Mouse (Mus musculus): ENCODE measurements around the gene Nacc1. TPM values are rescaled to one million over a fixed set of nuclear protein-coding genes. Genes with fewer than 3 reads are reported as not detected.

Gene Nacc1
- polyA plus RNA-seq, 1 experiment from 2014 or later = 13.0 TPM

DNA sequence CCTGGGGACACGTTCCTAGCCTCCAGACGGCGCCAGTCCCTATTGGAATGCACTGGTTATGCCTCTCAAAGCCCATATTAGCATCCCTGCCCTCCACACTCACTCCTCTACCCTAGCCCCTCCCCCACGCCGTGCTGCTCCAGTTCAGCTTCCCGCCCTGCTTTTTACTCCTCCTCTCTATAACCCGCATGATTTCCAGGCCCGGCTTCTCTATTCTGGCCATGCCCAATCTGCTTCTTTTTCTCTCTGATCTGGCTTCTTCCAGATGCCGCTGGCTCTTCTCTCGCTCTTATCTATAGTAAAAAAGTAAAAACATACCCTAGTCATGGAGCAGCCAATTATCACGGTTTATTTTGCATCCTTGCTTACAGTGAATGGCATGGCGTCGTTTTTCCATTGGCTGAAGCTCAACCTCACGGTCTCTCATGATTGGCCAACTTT is 40.2 kb downstream of the Nacc1 start:
- peak overlapping the region; percentile 43 for H3K9ac ChIP-seq (ENCODE audit: low read depth, low read length)
- ATAC-seq = peak; percentile 53; the same call in 1 of the 2 replicates
- H3K4me3 ChIP-seq (ENCODE audit: low read depth, low read length) = peak overlapping the region; percentile 28
- no peaks in the 10 kb centered on the region for H3K9me3 ChIP-seq (replicated peaks; ENCODE audit: control insufficient read depth, low read length, poor library complexity, severe bottlenecking)
- H3K27ac ChIP-seq (ENCODE audit: low read length) = no peak overlapping the region
- WGBS = 2% methylated on average over 14 of the region's 14 CpGs
- H3K36me3 ChIP-seq (ENCODE audit: control insufficient read depth, insufficient read depth, low read length) = no peaks in the 10 kb centered on the region
- peak overlapping the region; percentile 51 for H3K4me2 ChIP-seq (ENCODE audit: low read length)
- peaks cover 5% of the 10 kb centered on the region for H3K4me1 ChIP-seq (ENCODE audit: control insufficient read depth, insufficient read depth, low read length)
- no peaks in the 10 kb centered on the region for H3K27me3 ChIP-seq (ENCODE audit: control insufficient read depth, insufficient read depth, low read depth, low read length)

DNA sequence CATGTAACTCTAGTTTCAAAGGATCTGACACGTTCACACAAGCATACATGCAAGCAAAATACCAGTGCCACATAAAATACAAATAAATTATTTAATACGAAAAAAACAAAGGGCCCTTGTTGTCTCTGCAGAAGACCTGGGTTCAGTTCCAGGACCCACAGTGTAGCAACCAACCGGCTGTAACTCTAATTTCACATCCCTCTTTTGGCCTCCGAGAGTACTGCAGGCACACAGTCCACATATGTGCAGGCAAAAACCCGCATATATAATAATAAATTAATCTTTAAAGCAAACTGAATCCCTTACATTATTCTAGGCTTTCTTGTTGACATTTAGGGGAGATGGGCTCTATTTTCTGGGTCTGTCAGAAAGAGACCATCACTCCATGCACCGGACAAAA is 40.9 kb downstream of the Nacc1 start:
- Histone ChIP-seq H3K9ac (ENCODE audit: low read depth, low read length) (no peak overlapping the region), H3K27ac (ENCODE audit: low read length) (no peak overlapping the region), H3K36me3 (ENCODE audit: control insufficient read depth, insufficient read depth, low read length) (no peaks in the 10 kb centered on the region), H3K9me3 (replicated peaks; ENCODE audit: control insufficient read depth, low read length, poor library complexity, severe bottlenecking) (no peaks in the 10 kb centered on the region), H3K4me3 (ENCODE audit: low read depth, low read length) (no peak overlapping the region), H3K4me1 (ENCODE audit: control insufficient read depth, insufficient read depth, low read length) (peaks cover 5% of the 10 kb centered on the region), H3K4me2 (ENCODE audit: low read length) (peak overlapping the region; percentile 51; the same call in 1 of the 2 replicates), H3K27me3 (ENCODE audit: control insufficient read depth, insufficient read depth, low read depth, low read length) (no peaks in the 10 kb centered on the region)
- no peak for ATAC-seq
- 52% methylated on average over 6 of the region's 6 CpGs for WGBS

DNA sequence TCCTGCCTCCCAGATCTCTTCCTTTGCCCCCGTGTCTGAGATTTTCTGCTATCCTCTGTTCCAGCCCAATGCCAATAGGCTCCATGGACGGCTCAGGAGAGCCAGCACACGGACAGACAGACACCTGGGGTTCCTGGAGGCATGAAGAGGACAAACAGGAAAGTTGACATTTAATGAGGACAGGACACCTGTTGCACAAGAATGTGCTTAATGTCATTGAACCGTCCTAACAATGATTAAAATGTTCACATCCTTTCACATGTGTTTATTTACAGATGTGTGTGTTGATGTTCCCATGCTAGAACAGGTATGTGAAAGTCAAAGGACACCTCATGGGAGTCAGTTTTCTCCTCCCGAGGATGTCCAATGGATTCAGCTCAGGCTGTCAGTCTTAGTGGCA is 44.6 kb downstream of the Nacc1 start:
- no peak overlapping the region for H3K9ac ChIP-seq (ENCODE audit: low read depth, low read length)
- no peak overlapping the region for H3K27ac ChIP-seq (ENCODE audit: low read length)
- ATAC-seq = no peak
- no peak overlapping the region for H3K4me2 ChIP-seq (ENCODE audit: low read length)
- no peaks in the 10 kb centered on the region for H3K36me3 ChIP-seq (ENCODE audit: control insufficient read depth, insufficient read depth, low read length)
- H3K4me1 ChIP-seq (ENCODE audit: control insufficient read depth, insufficient read depth, low read length) = peaks cover 11% of the 10 kb centered on the region
- H3K9me3 ChIP-seq (replicated peaks; ENCODE audit: control insufficient read depth, low read length, poor library complexity, severe bottlenecking) = no peaks in the 10 kb centered on the region
- 74% methylated on average over 5 of the region's 5 CpGs for WGBS
- no peak overlapping the region for H3K4me3 ChIP-seq (ENCODE audit: low read depth, low read length)
- H3K27me3 ChIP-seq (ENCODE audit: control insufficient read depth, insufficient read depth, low read depth, low read length) = no peaks in the 10 kb centered on the region

DNA sequence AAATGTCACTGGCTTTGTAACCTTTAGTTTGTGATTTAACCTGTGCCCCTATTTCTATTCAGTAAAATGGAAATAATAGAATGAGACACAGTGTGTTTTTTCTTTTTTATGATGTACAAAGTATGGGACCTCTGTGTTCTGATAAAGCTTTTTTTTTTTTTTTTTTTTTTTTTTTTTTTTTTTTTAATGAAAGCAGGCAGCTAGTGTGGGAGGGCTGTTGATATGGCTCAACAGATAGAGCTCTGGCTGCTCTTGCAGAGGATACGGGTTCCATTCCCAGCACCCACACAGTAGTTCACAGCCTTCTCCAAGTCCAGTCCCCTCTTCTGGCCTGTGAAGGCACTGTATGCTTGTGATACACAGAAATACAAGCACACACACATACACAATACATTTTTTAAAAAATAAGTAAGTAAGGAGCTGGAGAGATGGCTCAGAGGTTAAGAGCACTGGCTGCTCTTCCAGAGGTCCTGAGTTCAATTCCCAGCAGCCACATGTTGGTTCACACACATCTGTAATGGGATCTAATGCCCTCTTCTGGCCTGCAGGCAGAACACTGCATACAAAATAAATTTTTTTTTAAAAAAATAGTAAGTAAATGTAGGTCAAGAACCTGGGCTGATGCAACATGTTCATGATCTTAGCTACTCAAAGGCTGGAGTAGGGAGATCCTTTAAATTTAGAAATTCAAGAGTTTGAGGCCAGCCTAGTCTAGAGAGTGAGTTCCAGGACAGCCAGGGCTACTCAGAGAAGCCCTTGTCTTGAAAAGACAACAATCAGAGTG is 45.9 kb downstream of the Nacc1 start:
- Histone ChIP-seq H3K4me1 (ENCODE audit: control insufficient read depth, insufficient read depth, low read length) (0 out of 2 replicates have a peak, but pooled peaks cover 6% of the 10 kb centered on the region), H3K4me3 (ENCODE audit: low read depth, low read length) (no peak overlapping the region), H3K27me3 (ENCODE audit: control insufficient read depth, insufficient read depth, low read depth, low read length) (no peaks in the 10 kb centered on the region), H3K9ac (ENCODE audit: low read depth, low read length) (no peak overlapping the region), H3K36me3 (ENCODE audit: control insufficient read depth, insufficient read depth, low read length) (no peaks in the 10 kb centered on the region; the same call in 1 of the 2 replicates), H3K4me2 (ENCODE audit: low read length) (no peak overlapping the region), H3K27ac (ENCODE audit: low read length) (no peak overlapping the region), H3K9me3 (replicated peaks; ENCODE audit: control insufficient read depth, low read length, poor library complexity, severe bottlenecking) (no peaks in the 10 kb centered on the region)
- ATAC-seq = no peak
- WGBS = 90% methylated on average over 1 of the region's 1 CpGs

DNA sequence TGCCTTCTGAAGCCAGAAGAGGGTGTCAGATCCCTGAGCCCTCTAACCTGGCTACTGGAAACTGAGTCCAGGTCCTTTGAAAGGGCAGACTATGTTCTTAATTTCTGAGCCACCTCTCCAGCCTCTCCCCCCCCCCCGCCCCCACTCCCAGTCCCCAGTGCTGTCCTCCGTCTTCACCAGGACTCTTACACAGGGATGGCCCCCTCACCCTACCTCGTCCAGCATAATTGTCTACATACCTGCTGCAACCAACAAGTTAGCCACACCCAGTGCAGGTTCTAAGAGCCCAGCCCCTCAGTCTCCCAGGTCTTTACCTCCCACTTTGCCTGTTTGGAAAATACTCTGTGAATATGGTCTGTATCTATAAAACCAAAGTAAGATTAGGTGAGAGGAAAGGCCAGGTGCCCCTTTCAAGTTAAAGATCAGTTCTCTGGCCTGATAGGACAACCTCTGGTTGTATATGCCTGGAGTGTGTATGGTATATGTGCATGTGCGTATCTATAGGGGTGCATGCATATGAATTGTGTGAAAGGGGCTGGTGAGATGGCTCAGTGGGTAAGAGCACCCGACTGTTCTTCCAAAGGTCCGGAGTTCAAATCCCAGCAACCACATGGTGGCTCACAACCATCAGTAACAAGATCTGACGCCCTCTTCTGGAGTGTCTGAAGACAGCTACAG is 46.9 kb downstream of the Nacc1 start:
- 84% methylated on average over 6 of the region's 7 CpGs for WGBS
- Histone ChIP-seq H3K4me1 (ENCODE audit: control insufficient read depth, insufficient read depth, low read length) (0 out of 2 replicates have a peak, but pooled peaks cover 6% of the 10 kb centered on the region), H3K9ac (ENCODE audit: low read depth, low read length) (no peak overlapping the region), H3K27me3 (ENCODE audit: control insufficient read depth, insufficient read depth, low read depth, low read length) (no peaks in the 10 kb centered on the region), H3K4me3 (ENCODE audit: low read depth, low read length) (no peak overlapping the region), H3K36me3 (ENCODE audit: control insufficient read depth, insufficient read depth, low read length) (no peaks in the 10 kb centered on the region; the same call in 1 of the 2 replicates), H3K27ac (ENCODE audit: low read length) (no peak overlapping the region), H3K4me2 (ENCODE audit: low read length) (no peak overlapping the region), H3K9me3 (replicated peaks; ENCODE audit: control insufficient read depth, low read length, poor library complexity, severe bottlenecking) (no peaks in the 10 kb centered on the region)
- ATAC-seq = no peak

DNA sequence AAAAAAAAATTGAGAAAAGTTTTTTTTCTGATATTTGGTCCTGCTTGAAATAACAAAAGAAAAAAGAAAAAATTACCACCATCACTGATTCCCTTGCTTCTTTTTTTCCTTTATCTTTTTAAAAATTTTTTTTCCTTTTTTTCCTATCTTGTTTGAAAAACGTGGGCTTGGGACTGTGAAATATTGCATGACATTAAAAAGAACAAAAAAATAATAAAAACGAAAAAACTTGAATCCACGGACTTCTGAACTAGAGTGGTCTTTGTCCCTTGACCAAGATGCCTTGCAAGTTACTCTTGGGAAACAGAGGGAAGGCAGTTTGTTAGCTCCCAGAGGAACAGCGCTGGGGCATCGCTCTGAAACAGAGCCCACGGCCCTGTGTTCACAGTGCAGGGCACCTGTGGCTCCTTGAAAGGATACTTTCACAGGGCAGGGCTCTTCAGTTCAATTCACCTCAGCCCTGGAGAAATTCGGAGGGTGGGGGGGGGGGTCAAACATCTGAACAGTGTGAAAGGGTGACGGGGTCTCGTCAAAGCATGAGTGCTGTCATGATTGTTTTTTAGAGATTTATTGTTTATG is 47.6 kb downstream of the Nacc1 start:
- Histone ChIP-seq H3K4me3 (ENCODE audit: low read depth, low read length) (peak overlapping the region; percentile 40), H3K36me3 (ENCODE audit: control insufficient read depth, insufficient read depth, low read length) (no peaks in the 10 kb centered on the region; the same call in 1 of the 2 replicates), H3K4me1 (ENCODE audit: control insufficient read depth, insufficient read depth, low read length) (peaks cover 8% of the 10 kb centered on the region), H3K27ac (ENCODE audit: low read length) (no peak overlapping the region), H3K9ac (ENCODE audit: low read depth, low read length) (no peak overlapping the region), H3K27me3 (ENCODE audit: control insufficient read depth, insufficient read depth, low read depth, low read length) (no peaks in the 10 kb centered on the region), H3K4me2 (ENCODE audit: low read length) (peak overlapping the region; percentile 55), H3K9me3 (replicated peaks; ENCODE audit: control insufficient read depth, low read length, poor library complexity, severe bottlenecking) (no peaks in the 10 kb centered on the region)
- ATAC-seq = no peak
- 27% methylated on average over 9 of the region's 9 CpGs for WGBS

DNA sequence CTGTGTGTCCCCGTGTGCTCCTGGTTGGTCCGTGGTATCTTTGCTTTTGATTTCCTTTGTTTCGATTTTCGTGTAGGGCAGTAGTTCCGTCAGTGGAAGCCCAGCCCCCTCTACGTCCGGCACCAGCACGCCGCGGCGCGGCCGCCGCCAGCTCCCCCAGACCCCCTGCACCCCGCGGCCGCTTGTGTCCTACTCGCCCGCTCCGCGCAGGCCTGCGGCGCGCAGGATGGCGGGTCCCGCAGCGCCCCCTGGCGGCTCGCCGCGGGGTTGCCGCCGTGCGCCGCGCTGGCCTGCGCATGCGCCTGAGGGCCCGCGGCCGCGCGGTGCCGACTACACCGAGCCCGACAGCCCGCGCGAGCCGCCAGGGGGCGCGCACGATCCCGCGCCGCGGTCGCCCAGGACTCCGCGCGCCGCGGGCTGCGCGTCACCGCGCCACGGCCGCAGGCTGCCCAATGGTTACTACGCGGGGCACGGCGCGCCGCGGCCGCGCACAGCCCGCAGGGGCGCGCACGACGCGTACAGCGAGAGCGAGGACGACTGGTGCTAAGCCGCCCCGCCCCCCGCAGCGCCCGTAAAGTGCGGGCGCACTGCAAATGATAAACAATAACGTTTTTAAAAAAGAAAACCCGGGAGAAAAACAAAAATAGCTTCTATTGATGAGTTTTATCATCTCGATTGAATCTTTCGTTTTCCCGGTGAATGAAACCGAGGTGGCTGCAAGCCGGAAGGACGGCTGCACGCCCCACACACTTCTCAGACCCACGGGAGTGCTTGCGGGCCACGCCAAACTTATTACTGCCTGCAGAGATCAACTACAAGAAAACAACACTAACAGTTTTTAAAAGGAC is 48.3 kb downstream of the Nacc1 start:
- Histone ChIP-seq H3K27ac (ENCODE audit: low read length) (peak overlapping the region; percentile 82), H3K4me1 (ENCODE audit: control insufficient read depth, insufficient read depth, low read length) (peaks cover 15% of the 10 kb centered on the region), H3K4me3 (ENCODE audit: low read depth, low read length) (peak overlapping the region; percentile 40), H3K9me3 (replicated peaks; ENCODE audit: control insufficient read depth, low read length, poor library complexity, severe bottlenecking) (no peaks in the 10 kb centered on the region), H3K4me2 (ENCODE audit: low read length) (peak overlapping the region; percentile 89), H3K36me3 (ENCODE audit: control insufficient read depth, insufficient read depth, low read length) (no peaks in the 10 kb centered on the region; the same call in 1 of the 2 replicates), H3K27me3 (ENCODE audit: control insufficient read depth, insufficient read depth, low read depth, low read length) (no peaks in the 10 kb centered on the region), H3K9ac (ENCODE audit: low read depth, low read length) (peak overlapping the region; percentile 74)
- under 1% methylated on average over 106 of the region's 106 CpGs for WGBS
- ATAC-seq = peak; percentile 93

DNA sequence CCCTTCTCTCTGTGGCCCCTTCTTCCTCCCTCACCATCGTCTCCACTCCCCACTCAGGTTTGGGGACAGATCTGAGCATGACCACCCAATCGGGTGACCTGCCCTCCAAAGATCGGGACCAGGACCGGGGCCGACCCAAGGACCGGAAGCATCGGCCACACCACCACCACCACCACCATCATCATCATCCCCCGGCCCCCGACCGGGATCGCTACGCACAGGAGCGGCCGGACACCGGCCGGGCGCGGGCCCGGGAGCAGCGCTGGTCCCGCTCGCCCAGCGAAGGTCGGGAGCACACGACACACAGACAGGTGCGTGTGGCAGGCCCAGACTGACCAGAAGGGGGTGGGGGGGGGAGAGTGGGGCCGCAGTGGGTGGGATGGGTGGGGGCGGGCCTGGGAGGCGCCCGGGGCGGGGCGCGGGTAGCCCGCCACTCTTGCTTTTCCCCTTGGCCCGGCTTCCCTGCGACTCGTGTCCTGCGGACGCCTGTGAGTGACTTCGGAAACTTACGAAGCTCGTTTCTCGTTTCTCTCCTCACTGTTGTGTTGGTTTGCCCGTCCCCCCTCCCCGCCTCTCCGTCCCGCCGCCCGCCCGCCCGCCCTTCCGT is 49.0 kb downstream of the Nacc1 start:
- H3K4me2 ChIP-seq (ENCODE audit: low read length) = peak overlapping the region; percentile 89
- H3K9me3 ChIP-seq (replicated peaks; ENCODE audit: control insufficient read depth, low read length, poor library complexity, severe bottlenecking) = no peaks in the 10 kb centered on the region
- peak; percentile 22 for ATAC-seq
- no peaks in the 10 kb centered on the region for H3K27me3 ChIP-seq (ENCODE audit: control insufficient read depth, insufficient read depth, low read depth, low read length)
- WGBS = under 1% methylated on average over 31 of the region's 52 CpGs
- peak overlapping the region; percentile 74 for H3K9ac ChIP-seq (ENCODE audit: low read depth, low read length)
- peaks cover under 1% of the 10 kb centered on the region; the same call in 1 of the 2 replicates for H3K36me3 ChIP-seq (ENCODE audit: control insufficient read depth, insufficient read depth, low read length)
- H3K4me3 ChIP-seq (ENCODE audit: low read depth, low read length) = peak overlapping the region; percentile 40
- H3K27ac ChIP-seq (ENCODE audit: low read length) = peak overlapping the region; percentile 82
- H3K4me1 ChIP-seq (ENCODE audit: control insufficient read depth, insufficient read depth, low read length) = peaks cover 16% of the 10 kb centered on the region

Data from midbrain, embryonic 16.5 days (tissue).